Comparison of ENCODE assay signal across 11 mouse cellular contexts in genomic region chr11:117146776-117147536, GRCm38 (mm10). TPM values are rescaled to one million over a fixed set of nuclear protein-coding genes. Genes with fewer than 3 reads are reported as not detected.
A peak's percentile ranks its signal among the peaks of the same experiment; 100 is the strongest.
DNase-seq lines count a peak whose midpoint lies in the region; ATAC-seq and TF ChIP-seq lines count a peak whose summit lies in the region.
"Had no signal": no experiment of that assay in that cellular context is flagged by ENCODE, and none has a peak within 500 bp of the region (broad histone marks: within the 10 kb centered on the region; RNA-seq: fewer than 3 reads in every experiment).

No protein-coding gene starts in this region.

- ATAC-seq in hindbrain, embryonic 16.5 days = no peak
- ATAC-seq in lung, embryonic 16.5 days (ENCODE audit: low read depth) = peak; percentile 72

- no peaks in the 10 kb centered on the region for H3K27me3 ChIP-seq in hindbrain, embryonic 10.5 days (ENCODE audit: insufficient read depth, poor library complexity, severe bottlenecking)
- no peaks in the 10 kb centered on the region for H3K27me3 ChIP-seq in hindbrain, embryonic 16.5 days (replicated peaks; ENCODE audit: control insufficient read depth, insufficient read depth, low read length)
- H3K27me3 ChIP-seq in E14TG2a.4 (ENCODE audit: insufficient read depth, low read length) = no peaks in the 10 kb centered on the region
- no peaks in the 10 kb centered on the region for H3K27me3 ChIP-seq in lung, embryonic 16.5 days (ENCODE audit: control insufficient read depth, insufficient read depth, low read depth, low read length)

- no peak overlapping the region for H3K4me3 ChIP-seq in hindbrain, embryonic 10.5 days
- H3K4me3 ChIP-seq in hindbrain, embryonic 16.5 days (ENCODE audit: low read length) = no peak overlapping the region
- H3K4me3 ChIP-seq in E14TG2a.4 (replicated peaks; ENCODE audit: low read length) = peak overlapping the region; percentile 35
- no peak overlapping the region for H3K4me3 ChIP-seq in lung, embryonic 16.5 days (ENCODE audit: low read length)
- H3K4me3 ChIP-seq in left cerebral cortex, adult 2 months = no peak overlapping the region
- H3K4me3 ChIP-seq: erythroblast, embryonic 14.5 days had no signal

- H3K27ac ChIP-seq in hindbrain, embryonic 10.5 days = peak overlapping the region; percentile 45
- H3K27ac ChIP-seq in hindbrain, embryonic 16.5 days (ENCODE audit: low read depth, low read length) = no peak overlapping the region
- no peak overlapping the region for H3K27ac ChIP-seq in lung, embryonic 16.5 days (ENCODE audit: low read length)
- H3K27ac ChIP-seq in left cerebral cortex, adult 2 months = no peak overlapping the region
- H3K27ac ChIP-seq: macrophage had no signal

- peaks cover 28% of the 10 kb centered on the region for H3K4me1 ChIP-seq in hindbrain, embryonic 10.5 days (replicated peaks)
- no peaks in the 10 kb centered on the region for H3K4me1 ChIP-seq in hindbrain, embryonic 16.5 days (ENCODE audit: control insufficient read depth, insufficient read depth, low read depth, low read length)
- peaks cover 72% of the 10 kb centered on the region for H3K4me1 ChIP-seq in E14TG2a.4 (replicated peaks; ENCODE audit: low read depth, low read length)
- peaks cover 11% of the 10 kb centered on the region for H3K4me1 ChIP-seq in lung, embryonic 16.5 days (replicated peaks; ENCODE audit: control insufficient read depth, insufficient read depth, low read length)

- no peak for TF ChIP-seq CTCF in E14TG2a.4 (conservative IDR thresholded peaks at IDR 0.05; ENCODE audit: low read length)
- TF ChIP-seq CTCF in left cerebral cortex, adult 2 months (IDR thresholded peaks at IDR 0.05) = no peak

- H3K4me2 ChIP-seq in hindbrain, embryonic 16.5 days (ENCODE audit: low read length) = no peak overlapping the region
- H3K4me2 ChIP-seq in lung, embryonic 16.5 days (ENCODE audit: low read depth, low read length) = no peak overlapping the region

- DNase-seq in hindbrain, embryonic 10.5 days (ENCODE audit: low spot score) = peak; percentile 33
- peak; percentile 80 for DNase-seq in cerebellum, adult 9-11 months
- DNase-seq in left cerebral cortex, adult 2 months (ENCODE audit: extremely low spot score in 1 of 2, low spot score in 2 of 2) = no peak
- no peak for DNase-seq in urinary bladder, postnatal 36 days (ENCODE audit: low spot score in 2 of 2)
- DNase-seq: thymus, postnatal 4 days had no signal

- H3K9ac ChIP-seq in hindbrain, embryonic 16.5 days (ENCODE audit: low read depth, low read length) = no peak overlapping the region
- H3K9ac ChIP-seq in lung, embryonic 16.5 days (ENCODE audit: low read length) = no peak overlapping the region

- intact Hi-C loops in left cerebral cortex, adult 2 months (cut with DNase I) = no loop called here

- WGBS in hindbrain, embryonic 10.5 days = 55% methylated on average over 24 of the region's 24 CpGs
- 55% methylated on average over 24 of the region's 24 CpGs for WGBS in hindbrain, embryonic 16.5 days
- WGBS in lung, embryonic 16.5 days = 61% methylated on average over 24 of the region's 24 CpGs

- H3K36me3 ChIP-seq in hindbrain, embryonic 10.5 days = peaks cover 100% of the 10 kb centered on the region
- H3K36me3 ChIP-seq in hindbrain, embryonic 16.5 days (ENCODE audit: control insufficient read depth, insufficient read depth, low read length) = peaks cover 66% of the 10 kb centered on the region
- peaks cover 96% of the 10 kb centered on the region for H3K36me3 ChIP-seq in E14TG2a.4 (ENCODE audit: insufficient read depth, low read length)
- H3K36me3 ChIP-seq in lung, embryonic 16.5 days (ENCODE audit: control insufficient read depth, insufficient read depth, low read length) = peaks cover 56% of the 10 kb centered on the region

- H3K9me3 ChIP-seq in hindbrain, embryonic 10.5 days = no peaks in the 10 kb centered on the region
- H3K9me3 ChIP-seq in hindbrain, embryonic 16.5 days (ENCODE audit: control insufficient read depth, low read length) = no peaks in the 10 kb centered on the region
- no peaks in the 10 kb centered on the region for H3K9me3 ChIP-seq in E14TG2a.4 (ENCODE audit: low read length)
- H3K9me3 ChIP-seq in lung, embryonic 16.5 days (ENCODE audit: control insufficient read depth, low read length) = no peaks in the 10 kb centered on the region
- H3K9me3 ChIP-seq: G1E had no signal

RNA-seq across cellular contexts. Expression of gene Sec14l1, which starts 32.0 kb away (rescaled TPM):
- 57.0 and 58.2 TPM in 2 replicates for polyA plus RNA-seq in hindbrain, embryonic 10.5 days (2016; fragmentation: Nextera tagmentation; extraction: Ambion mirVana)
- polyA plus RNA-seq in hindbrain, embryonic 16.5 days (2015; fragmentation: Nextera tagmentation; extraction: Ambion mirVana) = 53.9 and 63.4 TPM in 2 replicates
- 74.5 and 76.5 TPM in 2 replicates for polyA plus RNA-seq in lung, embryonic 16.5 days (2015; fragmentation: Nextera tagmentation; extraction: Ambion mirVana)
- total RNA-seq in left cerebral cortex, adult 2 months (2021) = 100 to 1,000 TPM; 198 to 229 TPM

RNA-seq across cellular contexts. Expression of gene Sept9, which starts 52.5 kb away (rescaled TPM):
- polyA plus RNA-seq in hindbrain, embryonic 10.5 days (2016; fragmentation: Nextera tagmentation; extraction: Ambion mirVana) = 186 and 206 TPM in 2 replicates
- 109 and 124 TPM in 2 replicates for polyA plus RNA-seq in hindbrain, embryonic 16.5 days (2015; fragmentation: Nextera tagmentation; extraction: Ambion mirVana)
- 128 and 139 TPM in 2 replicates for polyA plus RNA-seq in lung, embryonic 16.5 days (2015; fragmentation: Nextera tagmentation; extraction: Ambion mirVana)
- 10 to 100 TPM; 77.4 to 77.8 TPM for total RNA-seq in left cerebral cortex, adult 2 months (2021)

Comparison
In these comparisons a context has a peak if more than half of its experiments do, and no peak if none do; other contexts are left out.
1. DNase-seq: peak in hindbrain, embryonic 10.5 days (single experiment) and cerebellum, adult 9-11 months (single experiment); none in left cerebral cortex, adult 2 months (0 of 2) and urinary bladder, postnatal 36 days (0 of 2).